Mouse (Mus musculus): ENCODE measurements around the gene Pjvk. TPM values are rescaled to one million over a fixed set of nuclear protein-coding genes. Genes with fewer than 3 reads are reported as not detected.

Gene Pjvk
- polyA plus RNA-seq, 1 experiment from 2014 or later: 1.1 TPM

GRCm38 (mm10) chr2:76690436-76691204 lies 42.3 kb downstream of the Pjvk start:
- no peak overlapping the region for H3K9ac ChIP-seq
- ATAC-seq (ENCODE audit: low FRiP score, low read depth): no peak
- no peaks in the 10 kb centered on the region for H3K27me3 ChIP-seq (replicated peaks)
- H3K9me3 ChIP-seq: no peaks in the 10 kb centered on the region
- no peak overlapping the region for H3K4me3 ChIP-seq
- no peaks in the 10 kb centered on the region for H3K4me1 ChIP-seq
- no peak overlapping the region for H3K27ac ChIP-seq
- H3K36me3 ChIP-seq: peaks cover 72% of the 10 kb centered on the region
- H3K4me2 ChIP-seq (replicated peaks): no peak overlapping the region
- WGBS: 93% methylated on average over 12 of the region's 12 CpGs

- Histone ChIP-seq H3K27ac (no peak overlapping the region), H3K36me3 (peaks cover 52% of the 10 kb centered on the region), H3K4me1 (no peaks in the 10 kb centered on the region), H3K4me2 (replicated peaks) (no peak overlapping the region), H3K9ac (no peak overlapping the region), H3K4me3 (no peak overlapping the region), H3K9me3 (no peaks in the 10 kb centered on the region), H3K27me3 (replicated peaks) (no peaks in the 10 kb centered on the region)
- WGBS: 87% methylated on average over 5 of the region's 5 CpGs
- no peak for ATAC-seq (ENCODE audit: low FRiP score, low read depth)
Observed at GRCm38 (mm10) chr2:76693765-76694164, 45.5 kb downstream of the Pjvk start.

- ATAC-seq (ENCODE audit: low FRiP score, low read depth): no peak
- H3K9me3 ChIP-seq: no peaks in the 10 kb centered on the region
- no peaks in the 10 kb centered on the region for H3K4me1 ChIP-seq
- peaks cover 52% of the 10 kb centered on the region for H3K36me3 ChIP-seq
- H3K27ac ChIP-seq: no peak overlapping the region
- no peaks in the 10 kb centered on the region for H3K27me3 ChIP-seq (replicated peaks)
- WGBS: 94% methylated on average over 6 of the region's 6 CpGs
- H3K4me2 ChIP-seq (replicated peaks): no peak overlapping the region
- H3K4me3 ChIP-seq: no peak overlapping the region
- H3K9ac ChIP-seq: no peak overlapping the region
Observed at GRCm38 (mm10) chr2:76695290-76695689, 47.0 kb downstream of the Pjvk start.

- H3K4me3 ChIP-seq: no peak overlapping the region
- no peaks in the 10 kb centered on the region for H3K27me3 ChIP-seq (replicated peaks)
- peaks cover 7% of the 10 kb centered on the region; the same call in 1 of the 2 replicates for H3K36me3 ChIP-seq
- H3K4me1 ChIP-seq: no peaks in the 10 kb centered on the region
- H3K27ac ChIP-seq: no peak overlapping the region
- 94% methylated on average over 3 of the region's 3 CpGs for WGBS
- ATAC-seq (ENCODE audit: low FRiP score, low read depth): no peak
- H3K9ac ChIP-seq: no peak overlapping the region
- no peak overlapping the region for H3K4me2 ChIP-seq (replicated peaks)
- no peaks in the 10 kb centered on the region for H3K9me3 ChIP-seq
Observed at GRCm38 (mm10) chr2:76702188-76702587, 53.9 kb downstream of the Pjvk start.

GRCm38 (mm10) chr2:76702751-76703150 lies 54.5 kb downstream of the Pjvk start:
- Histone ChIP-seq H3K27ac (no peak overlapping the region), H3K9ac (no peak overlapping the region), H3K36me3 (peaks cover under 1% of the 10 kb centered on the region; the same call in 1 of the 2 replicates), H3K4me3 (no peak overlapping the region), H3K9me3 (no peaks in the 10 kb centered on the region), H3K4me2 (replicated peaks) (no peak overlapping the region), H3K4me1 (no peaks in the 10 kb centered on the region), H3K27me3 (replicated peaks) (no peaks in the 10 kb centered on the region)
- ATAC-seq (ENCODE audit: low FRiP score, low read depth): no peak
- 88% methylated on average over 5 of the region's 5 CpGs for WGBS

- peaks cover 13% of the 10 kb centered on the region for H3K9me3 ChIP-seq
- no peak overlapping the region for H3K4me3 ChIP-seq
- H3K27me3 ChIP-seq (replicated peaks): no peaks in the 10 kb centered on the region
- no peaks in the 10 kb centered on the region for H3K4me1 ChIP-seq
- no peak overlapping the region for H3K27ac ChIP-seq
- no peak for ATAC-seq (ENCODE audit: low FRiP score, low read depth)
- H3K4me2 ChIP-seq (replicated peaks): no peak overlapping the region
- H3K9ac ChIP-seq: no peak overlapping the region
- peaks cover 12% of the 10 kb centered on the region for H3K36me3 ChIP-seq
- 93% methylated on average over 13 of the region's 13 CpGs for WGBS
Observed at GRCm38 (mm10) chr2:76705655-76706054, 57.4 kb downstream of the Pjvk start.

Other genes with a start within 250 kb of the Pjvk start
- 26.4 and 33.1 TPM in 2 replicates for gene Osbpl6, start 242.0 kb upstream of the Pjvk start, polyA plus RNA-seq (2016; fragmentation: Nextera tagmentation; extraction: Ambion mirVana)
- 87.4 and 90.1 TPM in 2 replicates for gene Prkra, start 461 bp upstream of the Pjvk start, polyA plus RNA-seq (2016; fragmentation: Nextera tagmentation; extraction: Ambion mirVana)
- gene Fkbp7, start 24.6 kb downstream of the Pjvk start, polyA plus RNA-seq (2016; fragmentation: Nextera tagmentation; extraction: Ambion mirVana): 25.9 and 28.1 TPM in 2 replicates
- 16.3 and 17.4 TPM in 2 replicates for gene Plekha3, start 26.8 kb downstream of the Pjvk start, polyA plus RNA-seq (2016; fragmentation: Nextera tagmentation; extraction: Ambion mirVana)